Mouse (Mus musculus) liver, embryonic 14.5 days (tissue): ENCODE data around the gene Clic4. TPM values are rescaled to one million over a fixed set of nuclear protein-coding genes. Genes with fewer than 3 reads are reported as not detected.

ENCODE experiments used
- ATAC-seq: fragments of 200-750 bp; cut with Nextera tagmentation; 2 replicates; pipeline ENCODE4 v1.8.0; 2017; ENCODE audit warnings: moderate number of reproducible peaks, mild to moderate bottlenecking, moderate library complexity; ENCODE audit not compliant: insufficient read depth
- DNase-seq, 3 experiments: peaks; one replicate each; pipeline ENCODE4 v3.0.0-alpha.2; 2012 to 2013; ENCODE audit warnings: low read depth in 3 of 3, low spot score in 3 of 3
- H3K27ac ChIP-seq: fragments of 300-500 bp; sonication (generic); 2 replicates; pipeline ENCODE4 v1.5.1; 2014; ENCODE audit warnings: moderate library complexity, mild to moderate bottlenecking, control low read depth, inconsistent platforms
- H3K27me3 ChIP-seq: fragments of 300-500 bp; sonication (generic); 2 replicates; pipeline ENCODE4 v1.6.1; 2014; ENCODE audit warnings: mild to moderate bottlenecking, low read length, moderate library complexity; ENCODE audit not compliant: control insufficient read depth, insufficient read depth
- H3K36me3 ChIP-seq: fragments of 300-500 bp; sonication (generic); replicated peaks from 2 replicates; pipeline ENCODE4 v1.6.1; 2014; ENCODE audit warnings: low read depth; ENCODE audit not compliant: control insufficient read depth, insufficient read depth
- H3K4me1 ChIP-seq, 2 experiments: fragments of 200-500 bp in 1 of 2; fragments of 300-500 bp in 1 of 2; sonication (generic) in 1 of 2; replicated peaks; 2 replicates each; pipeline ENCODE4 v1.6.1; 2012 to 2014; ENCODE audit warnings: antibody characterized with exemption in 1 of 2, inconsistent platforms in 1 of 2, low read length in 1 of 2; ENCODE audit not compliant: control insufficient read depth in 2 of 2, insufficient read depth in 2 of 2
- H3K4me2 ChIP-seq: fragments of 300-500 bp; sonication (generic); 2 replicates; pipeline ENCODE4 v1.6.1; 2014; ENCODE audit warnings: low read depth, mild to moderate bottlenecking, control low read depth, moderate library complexity
- H3K4me3 ChIP-seq, 2 experiments: fragments of 200-500 bp in 1 of 2; fragments of 300-500 bp in 1 of 2; sonication (generic) in 1 of 2; 2 replicates each; pipeline ENCODE4 v1.5.1; 2012 to 2014; ENCODE audit warnings: low read depth in 2 of 2, low read length in 2 of 2, mild to moderate bottlenecking in 2 of 2, control low read depth in 1 of 2, inconsistent platforms in 1 of 2, moderate library complexity in 1 of 2; ENCODE audit not compliant: insufficient read depth in 1 of 2
- H3K9ac ChIP-seq: fragments of 300-500 bp; sonication (generic); replicated peaks from 2 replicates; pipeline ENCODE4 v1.6.1; 2014; ENCODE audit warnings: mild to moderate bottlenecking, control low read depth, moderate library complexity
- H3K9me3 ChIP-seq: fragments of 300-500 bp; sonication (generic); 2 replicates; pipeline ENCODE4 v1.6.1; 2016; ENCODE audit warnings: low read length, mixed read lengths; ENCODE audit not compliant: control insufficient read depth
- CTCF ChIP-seq: IDR thresholded peaks from 2 replicates; pipeline ENCODE4 v1.5.1; 2016; ENCODE audit warnings: antibody characterized with exemption, low read depth, control low read depth
- EP300 ChIP-seq: IDR thresholded peaks from 2 replicates; pipeline ENCODE4 v1.6.1; 2016; ENCODE audit warnings: antibody characterized with exemption, low read depth
- WGBS: fragments of 180-500 bp; shearing (Covaris S2); extraction: QIAGEN DNeasy Blood & Tissue Kit; methylation state at CpG from one replicate; pipeline ENCODE4 v1.1.7; 2014; ENCODE audit not compliant: insufficient replicate concordance; 5-methylcytosine and 5-hydroxymethylcytosine counted together
- polyA plus RNA-seq, 2 experiments: library from polyadenylated mRNA; depleted of rRNA in 1 of 2; stranded (reverse) in 1 of 2; unstranded in 1 of 2; fragments of >200 nt; fragmentation: Nextera tagmentation in 1 of 2; extraction: Ambion mirVana in 1 of 2; gene quantifications; 2 replicates each; pipeline versions ENCODE4 v1.2.1 to v1.2.3; 2012 to 2014

Gene Clic4
- polyA plus RNA-seq, 2 experiments, result 40.8 to 65.8 TPM

DNA sequence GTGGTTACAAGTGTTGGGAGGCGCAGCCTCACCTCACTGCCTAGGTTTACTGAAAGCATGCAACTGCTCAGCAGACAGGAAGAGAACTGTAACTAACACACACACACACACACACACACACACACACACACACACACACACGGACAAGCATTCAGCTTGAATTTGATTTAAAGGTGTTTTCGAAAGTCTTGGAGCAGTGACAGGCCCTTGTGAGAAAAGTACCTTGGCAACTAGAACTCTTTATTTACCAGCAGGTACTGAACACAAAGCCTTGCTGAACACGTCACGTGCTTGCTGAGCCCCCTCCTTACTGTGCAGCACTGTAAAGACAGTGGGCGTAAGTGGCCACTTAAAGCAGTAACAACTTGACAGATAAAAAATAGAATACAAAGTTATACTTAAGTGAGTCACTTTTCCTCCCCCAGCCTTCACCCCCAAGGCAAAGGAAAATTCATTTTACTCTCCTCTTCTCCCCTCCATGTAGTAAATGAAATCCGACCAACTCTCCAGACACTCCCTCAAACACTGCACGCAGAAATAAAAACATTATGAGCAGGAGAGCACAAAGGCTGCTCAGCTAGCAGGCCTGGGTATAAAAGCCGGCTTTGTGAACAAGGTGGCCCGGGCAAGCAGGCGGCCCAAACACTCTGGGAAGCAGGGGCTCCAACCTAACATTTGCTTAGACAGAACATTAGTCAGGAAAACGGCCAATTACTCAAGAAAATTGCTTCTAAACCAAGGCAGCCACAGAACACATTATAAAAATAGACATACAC, 50.8 kb downstream of the Clic4 start:
- Histone ChIP-seq H3K36me3 (peaks cover 77% of the 10 kb centered on the region), H3K4me2 (no peak overlapping the region), H3K4me3 (no peak overlapping the region), H3K27ac (no peak overlapping the region), H3K4me1 (no peaks in the 10 kb centered on the region), H3K9ac (no peak overlapping the region), H3K27me3 (no peaks in the 10 kb centered on the region), H3K9me3 (no peaks in the 10 kb centered on the region)
- no peak for TF ChIP-seq EP300
- no peak for TF ChIP-seq CTCF
- WGBS, result 86% methylated on average over 12 of the region's 12 CpGs
- no peak for DNase-seq
- ATAC-seq, result no peak

DNA sequence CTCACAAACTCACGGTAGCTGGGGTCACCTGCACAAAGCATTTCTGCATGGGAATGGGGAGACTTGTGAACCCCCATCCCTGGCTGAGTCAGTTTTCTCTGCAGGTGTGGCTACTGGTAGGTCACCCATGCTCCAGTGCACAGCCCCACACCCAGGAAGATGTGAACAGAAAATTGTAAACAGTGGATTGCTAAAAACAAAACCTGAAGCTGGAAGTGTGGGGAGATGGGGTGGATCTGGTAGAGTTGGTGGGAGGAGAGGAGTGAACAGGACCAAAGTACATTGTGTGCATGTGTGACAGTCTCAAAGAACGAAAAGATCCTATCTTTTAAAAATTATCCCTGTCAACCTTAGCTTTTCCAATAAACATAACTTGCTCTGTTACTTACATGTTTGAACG, 52.0 kb downstream of the Clic4 start:
- no peaks in the 10 kb centered on the region for H3K9me3 ChIP-seq
- 77% methylated on average over 3 of the region's 3 CpGs for WGBS
- no peak for TF ChIP-seq CTCF
- TF ChIP-seq EP300, result no peak
- no peak overlapping the region for H3K4me3 ChIP-seq
- no peak for ATAC-seq
- H3K27ac ChIP-seq, result no peak overlapping the region
- H3K36me3 ChIP-seq, result peaks cover 81% of the 10 kb centered on the region
- H3K9ac ChIP-seq, result no peak overlapping the region
- no peaks in the 10 kb centered on the region for H3K27me3 ChIP-seq
- no peak for DNase-seq
- no peak overlapping the region for H3K4me2 ChIP-seq
- no peaks in the 10 kb centered on the region for H3K4me1 ChIP-seq

DNA sequence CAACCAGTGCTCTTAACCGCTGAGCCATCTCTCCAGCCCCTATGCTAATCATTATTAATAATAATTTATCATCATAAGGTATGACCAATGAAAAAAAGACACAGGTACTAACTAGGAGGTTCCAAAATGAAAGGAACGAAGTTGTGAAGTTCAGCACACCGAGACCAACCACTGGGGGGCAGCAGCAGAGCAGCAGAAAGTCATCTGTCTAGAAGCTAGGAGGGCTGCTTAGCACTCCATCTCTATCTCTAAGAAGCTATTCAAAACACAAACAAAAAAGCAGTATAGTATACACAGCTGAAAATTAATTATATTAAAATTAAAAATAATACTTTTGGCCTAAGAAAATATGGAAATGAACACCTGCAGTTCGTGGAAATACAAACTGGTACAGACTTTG, 53.0 kb downstream of the Clic4 start:
- ATAC-seq (0 out of 2 replicates have a peak, but pooled peaks have one; percentile 43), DNase-seq (peak; percentile 39 to 46 (median 39))
- Histone ChIP-seq H3K9ac (no peak overlapping the region), H3K9me3 (no peaks in the 10 kb centered on the region), H3K36me3 (peaks cover 85% of the 10 kb centered on the region), H3K4me3 (no peak overlapping the region), H3K27ac (no peak overlapping the region), H3K4me1 (no peaks in the 10 kb centered on the region), H3K27me3 (no peaks in the 10 kb centered on the region), H3K4me2 (no peak overlapping the region)
- peak; percentile 85 for TF ChIP-seq CTCF
- TF ChIP-seq EP300, result no peak
- WGBS, result 41% methylated on average over 4 of the region's 4 CpGs

DNA sequence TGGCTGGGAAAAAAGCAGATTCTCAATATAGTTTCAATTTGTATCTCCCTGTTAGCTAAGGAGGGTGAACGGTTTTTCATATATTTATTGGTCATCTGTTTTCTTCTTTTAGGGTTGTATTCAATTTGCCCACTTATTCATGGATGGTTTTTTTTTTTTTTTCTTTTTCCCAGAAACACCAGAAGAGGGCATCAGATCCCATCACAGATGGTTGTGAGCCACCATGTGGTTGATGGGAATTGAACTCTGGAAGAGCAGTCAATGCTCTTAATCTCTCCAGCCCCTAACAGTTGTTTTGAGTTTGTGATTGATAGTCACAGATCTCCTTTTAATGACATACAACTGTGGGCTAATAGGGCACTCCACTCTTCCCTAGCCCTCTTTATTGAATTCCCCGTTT, 62.8 kb downstream of the Clic4 start:
- Histone ChIP-seq H3K4me1 (no peaks in the 10 kb centered on the region; a peak in 2 of 4 replicates), H3K9ac (no peak overlapping the region), H3K36me3 (peaks cover 8% of the 10 kb centered on the region), H3K27ac (no peak overlapping the region), H3K4me2 (no peak overlapping the region), H3K9me3 (no peaks in the 10 kb centered on the region), H3K4me3 (no peak overlapping the region), H3K27me3 (peaks cover 3% of the 10 kb centered on the region)
- DNase-seq, result no peak
- WGBS, result 74% methylated on average over 2 of the region's 2 CpGs
- ATAC-seq, result no peak
- TF ChIP-seq EP300 (no peak), CTCF (no peak)

DNA sequence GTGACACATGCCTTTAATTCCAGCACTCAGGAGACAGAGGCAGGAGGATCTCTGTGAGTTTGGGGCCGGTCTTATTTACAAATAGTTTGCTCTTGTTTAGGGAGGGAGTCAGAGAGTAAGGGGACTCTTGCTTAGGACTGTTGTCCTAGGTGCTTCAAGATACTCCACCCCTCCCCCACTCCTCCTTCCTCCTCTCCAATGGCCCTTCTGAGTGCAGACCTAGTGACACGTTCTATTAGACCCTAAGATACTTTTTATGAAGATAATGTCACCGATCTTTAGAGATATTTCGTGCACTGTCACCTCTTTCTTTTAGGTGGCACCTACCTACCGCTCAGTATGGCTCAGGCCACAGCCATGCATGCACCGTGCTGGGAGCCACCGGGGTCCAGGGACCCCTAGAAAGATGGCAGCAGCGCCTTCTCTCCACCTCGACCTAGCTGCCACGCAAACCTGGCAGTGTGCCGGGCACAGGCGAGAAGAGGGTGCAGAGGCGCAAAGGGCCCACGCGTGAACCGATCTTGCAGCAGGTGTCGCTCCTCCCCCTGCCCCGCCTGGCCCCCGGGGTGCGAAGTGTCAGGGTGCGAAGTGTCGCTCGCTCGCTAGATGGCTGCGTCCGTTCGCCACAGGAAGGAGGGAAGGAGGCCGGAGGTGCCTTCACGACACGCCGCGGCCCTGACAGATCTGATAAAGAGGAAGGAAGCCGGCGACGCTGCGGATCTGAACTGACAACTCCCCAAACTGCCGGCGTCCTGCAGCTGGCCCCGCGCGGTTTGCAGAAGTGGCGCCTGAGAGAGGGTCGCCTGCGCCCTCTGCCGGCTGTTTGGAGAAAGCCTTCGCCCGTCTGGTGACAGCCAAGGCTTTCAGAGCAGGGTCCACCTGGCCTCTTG, 66.7 kb downstream of the Clic4 start:
- peak overlapping the region; percentile 1 to 45; a peak in 3 of 4 replicates for H3K4me3 ChIP-seq
- TF ChIP-seq CTCF, result peak; percentile 96
- peak; percentile 19; the same call in 1 of the 2 replicates for TF ChIP-seq EP300

More for the DNA sequence above, 66.7 kb downstream of the Clic4 start:
- peak overlapping the region; percentile 32 for H3K9ac ChIP-seq
- no peak overlapping the region for H3K27ac ChIP-seq
- ATAC-seq, result peak; percentile 70
- DNase-seq, result peak; percentile 70 to 76 (median 70)
- peaks cover 3% of the 10 kb centered on the region for H3K27me3 ChIP-seq
- H3K36me3 ChIP-seq, result no peaks in the 10 kb centered on the region
- peaks cover 0 to 5% of the 10 kb centered on the region in 2 experiments; a peak in 3 of 4 replicates for H3K4me1 ChIP-seq
- peak overlapping the region; percentile 73 for H3K4me2 ChIP-seq
- WGBS, result 1% methylated on average over 47 of the region's 47 CpGs
- no peaks in the 10 kb centered on the region for H3K9me3 ChIP-seq
